Mouse (Mus musculus): Measurements from ENCODE around the gene Ube2v1. TPM values are rescaled to one million over a fixed set of nuclear protein-coding genes. Genes with fewer than 3 reads are reported as not detected.
A peak's percentile ranks its signal among the peaks of the same experiment; 100 is the strongest.

The Ube2v1 gene
- polyA plus RNA-seq, 1 experiment: 135 TPM

DNA sequence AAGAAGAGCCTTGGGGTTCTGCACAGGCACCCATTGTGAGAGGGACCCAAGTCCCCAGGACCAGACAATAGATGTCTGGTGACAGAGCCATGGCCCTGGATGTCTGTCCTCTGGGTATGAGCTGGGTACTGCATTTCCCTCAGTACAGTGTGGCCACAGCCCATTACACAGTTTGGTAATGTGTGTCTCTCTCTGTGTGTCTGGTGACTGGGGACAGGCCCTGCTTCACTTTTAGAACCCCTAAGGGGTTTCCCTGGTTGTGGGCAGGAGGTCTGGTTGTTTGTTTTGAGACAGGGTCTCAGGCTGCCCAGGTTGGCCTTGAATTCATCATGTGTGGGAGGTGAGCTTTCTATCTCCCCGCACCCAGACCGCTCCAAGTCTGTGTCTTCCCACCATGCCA is 46.6 kb downstream of the Ube2v1 start:
- H3K4me1 ChIP-seq (ENCODE audit: control insufficient read depth, insufficient read depth, low read length): peaks cover 20% of the 10 kb centered on the region
- TF ChIP-seq POLR2A (IDR thresholded peaks at IDR 0.05; ENCODE audit: borderline replicate concordance, extremely low read depth, low read depth, low read length): no peak
- no peak for TF ChIP-seq CTCF (IDR thresholded peaks at IDR 0.05; ENCODE audit: insufficient read depth, low read length)

DNA sequence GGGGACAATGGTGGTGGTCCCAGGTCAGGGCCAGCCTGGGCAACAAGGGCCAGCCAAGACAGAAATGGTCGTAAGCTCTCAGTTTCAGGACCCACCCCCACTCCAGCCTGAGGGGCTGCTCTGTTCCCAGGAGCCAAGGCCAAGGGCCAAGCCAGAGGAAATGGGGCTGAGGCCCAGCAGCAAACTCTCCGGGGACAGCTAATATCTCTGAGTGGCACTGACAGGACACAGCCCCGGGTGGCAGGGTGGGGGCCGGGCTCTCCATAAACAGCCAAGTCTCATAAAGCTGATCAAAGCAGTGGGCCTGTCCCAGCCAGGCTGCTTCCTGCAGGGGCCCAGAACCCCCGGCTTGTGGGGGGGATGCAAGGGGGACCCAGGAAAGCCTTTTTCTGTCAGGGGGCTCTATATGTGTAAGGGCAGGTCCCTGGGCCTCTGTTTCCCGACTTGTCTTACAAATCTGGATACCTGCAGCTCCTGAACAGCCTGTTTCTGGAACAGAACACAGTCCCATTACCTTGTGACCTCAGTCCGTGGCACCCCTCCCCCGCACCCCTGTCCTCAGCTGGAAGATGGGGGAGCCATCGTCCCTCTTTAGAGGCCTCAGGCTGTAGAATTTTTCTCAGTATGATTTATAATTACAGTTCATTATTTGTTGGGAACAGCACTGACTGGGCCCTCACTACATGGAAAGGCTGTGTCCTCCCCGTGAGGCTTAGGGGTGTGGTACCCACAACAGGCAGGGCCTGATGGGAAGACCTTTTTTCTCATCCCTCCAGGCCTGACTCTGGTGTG is 48.5 kb downstream of the Ube2v1 start:
- TF ChIP-seq POLR2A (IDR thresholded peaks at IDR 0.05; ENCODE audit: borderline replicate concordance, extremely low read depth, low read depth, low read length): no peak
- no peak for TF ChIP-seq CTCF (IDR thresholded peaks at IDR 0.05; ENCODE audit: insufficient read depth, low read length)
- no peak for DNase-seq
- WGBS: 38% methylated on average over 10 of the region's 10 CpGs
- H3K4me1 ChIP-seq (ENCODE audit: control insufficient read depth, insufficient read depth, low read length): peaks cover 18% of the 10 kb centered on the region
- H3K4me3 ChIP-seq (replicated peaks; ENCODE audit: extremely low read depth, low read depth, low read length): no peak overlapping the region

More for the DNA sequence above, 46.6 kb downstream of the Ube2v1 start:
- DNase-seq: no peak
- H3K4me3 ChIP-seq (replicated peaks; ENCODE audit: extremely low read depth, low read depth, low read length): no peak overlapping the region
- WGBS: 86% methylated on average over 2 of the region's 2 CpGs

DNA sequence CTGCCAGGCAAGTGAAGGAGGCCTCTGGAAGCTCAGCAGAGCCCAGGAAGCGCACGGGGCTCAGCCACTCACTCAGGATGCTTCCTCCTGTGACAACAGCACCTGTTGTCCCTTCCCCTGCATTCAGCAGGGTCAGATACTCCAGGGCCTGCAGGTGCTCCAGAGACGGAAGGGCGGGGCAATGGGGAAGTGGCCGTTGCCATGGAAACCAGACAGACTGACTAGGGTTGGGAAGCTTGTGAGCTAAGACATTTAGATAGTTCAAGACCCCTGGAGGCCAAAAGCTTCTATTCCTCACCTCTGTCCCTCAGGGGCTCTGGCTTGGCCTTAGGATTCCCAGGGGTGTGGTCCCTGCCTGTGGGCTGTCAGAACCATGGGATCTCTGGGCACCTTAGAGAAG is 53.4 kb downstream of the Ube2v1 start:
- TF ChIP-seq CTCF (IDR thresholded peaks at IDR 0.05; ENCODE audit: insufficient read depth, low read length) (no peak), POLR2A (IDR thresholded peaks at IDR 0.05; ENCODE audit: borderline replicate concordance, extremely low read depth, low read depth, low read length) (no peak)
- no peak for DNase-seq
- WGBS: 45% methylated on average over 5 of the region's 5 CpGs
- Histone ChIP-seq H3K4me3 (replicated peaks; ENCODE audit: extremely low read depth, low read depth, low read length) (no peak overlapping the region), H3K4me1 (ENCODE audit: control insufficient read depth, insufficient read depth, low read length) (no peaks in the 10 kb centered on the region; the same call in 1 of the 2 replicates)

DNA sequence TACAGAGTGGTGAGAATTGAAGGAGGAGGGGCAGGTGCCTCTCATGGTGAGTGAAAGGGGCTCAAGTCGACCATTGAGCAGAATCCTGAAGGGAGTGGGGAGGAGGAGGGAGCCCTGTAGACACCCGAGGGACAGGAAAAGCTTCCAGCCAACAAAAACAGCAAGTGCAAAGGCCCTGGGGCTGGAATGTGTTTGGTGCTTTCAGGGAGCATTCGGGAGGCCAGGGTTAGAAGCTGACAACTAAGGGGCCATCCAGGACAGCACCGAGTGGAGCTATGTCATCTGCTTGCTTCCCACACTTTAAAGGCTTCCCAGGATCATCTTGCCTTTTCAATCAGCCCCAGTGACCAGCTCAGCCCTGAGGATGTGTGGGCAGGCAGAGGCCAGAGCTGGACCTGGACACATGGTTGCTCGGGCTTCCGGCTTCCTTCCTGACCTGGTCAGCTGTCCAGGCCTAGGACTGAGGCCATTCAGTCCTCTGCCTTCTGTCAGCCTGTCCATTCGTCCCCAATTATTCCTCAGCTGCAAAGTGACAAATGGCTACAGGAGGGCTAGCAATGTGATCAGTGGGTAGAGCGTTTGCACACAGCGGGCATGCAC is 54.6 kb downstream of the Ube2v1 start:
- WGBS: 63% methylated on average over 9 of the region's 9 CpGs
- H3K4me1 ChIP-seq (ENCODE audit: control insufficient read depth, insufficient read depth, low read length): no peaks in the 10 kb centered on the region

DNA sequence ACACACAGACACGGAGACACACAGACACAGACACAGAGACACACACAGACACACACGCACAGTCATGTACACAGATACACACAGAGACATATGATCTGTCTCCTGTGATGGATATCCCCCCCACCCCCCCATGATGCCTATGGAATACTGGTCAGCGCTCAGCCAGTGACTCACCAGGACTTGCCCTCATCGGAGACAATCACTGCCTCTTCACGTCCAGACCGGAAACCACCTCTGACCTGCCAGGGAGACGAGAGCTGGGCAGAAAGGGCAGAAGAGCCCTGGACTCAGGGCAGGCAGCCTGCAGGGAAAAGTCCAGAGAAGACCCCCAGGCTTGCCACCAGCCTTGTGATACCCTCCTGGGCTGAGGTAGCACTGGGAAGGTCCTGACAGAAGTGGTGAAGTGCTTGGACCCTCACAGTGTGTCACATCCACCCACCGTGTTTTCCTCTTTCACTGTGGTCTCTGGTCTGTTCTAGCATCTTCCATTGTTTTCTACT is 55.7 kb downstream of the Ube2v1 start:
- WGBS: 71% methylated on average over 8 of the region's 8 CpGs
- no peak for DNase-seq
- no peaks in the 10 kb centered on the region for H3K4me1 ChIP-seq (ENCODE audit: control insufficient read depth, insufficient read depth, low read length)
- H3K4me3 ChIP-seq (replicated peaks; ENCODE audit: extremely low read depth, low read depth, low read length): no peak overlapping the region
- no peak for TF ChIP-seq CTCF (IDR thresholded peaks at IDR 0.05; ENCODE audit: insufficient read depth, low read length)
- TF ChIP-seq POLR2A (IDR thresholded peaks at IDR 0.05; ENCODE audit: borderline replicate concordance, extremely low read depth, low read depth, low read length): no peak

More for the DNA sequence above, 54.6 kb downstream of the Ube2v1 start:
- TF ChIP-seq CTCF (IDR thresholded peaks at IDR 0.05; ENCODE audit: insufficient read depth, low read length) (no peak), POLR2A (IDR thresholded peaks at IDR 0.05; ENCODE audit: borderline replicate concordance, extremely low read depth, low read depth, low read length) (no peak)
- no peak overlapping the region for H3K4me3 ChIP-seq (replicated peaks; ENCODE audit: extremely low read depth, low read depth, low read length)
- DNase-seq: no peak

DNA sequence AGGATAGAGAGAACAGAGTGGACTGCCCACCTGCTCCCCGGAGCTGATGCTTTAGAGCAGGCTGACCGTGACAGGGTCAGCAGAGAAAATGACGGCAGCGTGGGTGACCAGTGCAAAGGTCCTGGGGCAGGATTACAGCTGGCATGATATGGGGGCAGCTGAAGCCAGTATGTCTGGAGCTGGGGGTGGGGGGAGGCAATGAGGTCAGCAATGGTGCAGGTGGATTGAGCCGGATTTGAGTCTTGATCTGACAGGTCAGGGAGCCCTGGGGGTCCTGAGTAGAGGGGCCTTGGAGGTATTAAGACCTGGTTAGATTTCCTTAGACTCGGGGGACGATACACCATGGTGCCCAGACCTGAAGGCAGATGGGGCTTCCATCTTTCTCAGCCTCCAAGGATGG is 56.3 kb downstream of the Ube2v1 start:
- H3K4me1 ChIP-seq (ENCODE audit: control insufficient read depth, insufficient read depth, low read length): peaks cover under 1% of the 10 kb centered on the region; the same call in 1 of the 2 replicates
- 88% methylated on average over 7 of the region's 7 CpGs for WGBS
- TF ChIP-seq CTCF (IDR thresholded peaks at IDR 0.05; ENCODE audit: insufficient read depth, low read length): no peak
- no peak for TF ChIP-seq POLR2A (IDR thresholded peaks at IDR 0.05; ENCODE audit: borderline replicate concordance, extremely low read depth, low read depth, low read length)
- no peak for DNase-seq
- H3K4me3 ChIP-seq (replicated peaks; ENCODE audit: extremely low read depth, low read depth, low read length): no peak overlapping the region

DNA sequence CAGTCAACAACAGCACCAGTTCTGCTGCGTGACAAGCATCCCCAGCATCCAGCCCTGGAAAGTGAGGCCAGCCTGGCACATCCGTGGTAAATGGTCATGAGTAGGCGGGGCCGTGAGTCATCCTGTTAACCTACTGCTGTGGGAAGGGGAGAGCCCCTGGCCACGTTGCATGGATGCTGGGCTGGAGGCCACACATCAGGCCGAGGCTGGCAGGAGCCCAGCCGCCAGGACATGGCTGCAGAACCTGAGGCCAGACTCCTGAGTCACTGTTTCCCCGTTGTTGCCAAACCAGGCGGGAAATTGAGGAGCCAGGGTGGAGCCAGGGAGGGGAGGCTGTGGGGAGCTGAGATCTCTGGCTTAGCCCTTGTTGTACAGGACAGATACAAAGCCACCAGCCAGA is 57.1 kb downstream of the Ube2v1 start:
- TF ChIP-seq POLR2A (IDR thresholded peaks at IDR 0.05; ENCODE audit: borderline replicate concordance, extremely low read depth, low read depth, low read length) (no peak), CTCF (IDR thresholded peaks at IDR 0.05; ENCODE audit: insufficient read depth, low read length) (no peak)
- DNase-seq: peak; percentile 29
- WGBS: 51% methylated on average over 9 of the region's 9 CpGs
- Histone ChIP-seq H3K4me1 (ENCODE audit: control insufficient read depth, insufficient read depth, low read length) (peaks cover 6% of the 10 kb centered on the region; the same call in 1 of the 2 replicates), H3K4me3 (replicated peaks; ENCODE audit: extremely low read depth, low read depth, low read length) (no peak overlapping the region)

DNA sequence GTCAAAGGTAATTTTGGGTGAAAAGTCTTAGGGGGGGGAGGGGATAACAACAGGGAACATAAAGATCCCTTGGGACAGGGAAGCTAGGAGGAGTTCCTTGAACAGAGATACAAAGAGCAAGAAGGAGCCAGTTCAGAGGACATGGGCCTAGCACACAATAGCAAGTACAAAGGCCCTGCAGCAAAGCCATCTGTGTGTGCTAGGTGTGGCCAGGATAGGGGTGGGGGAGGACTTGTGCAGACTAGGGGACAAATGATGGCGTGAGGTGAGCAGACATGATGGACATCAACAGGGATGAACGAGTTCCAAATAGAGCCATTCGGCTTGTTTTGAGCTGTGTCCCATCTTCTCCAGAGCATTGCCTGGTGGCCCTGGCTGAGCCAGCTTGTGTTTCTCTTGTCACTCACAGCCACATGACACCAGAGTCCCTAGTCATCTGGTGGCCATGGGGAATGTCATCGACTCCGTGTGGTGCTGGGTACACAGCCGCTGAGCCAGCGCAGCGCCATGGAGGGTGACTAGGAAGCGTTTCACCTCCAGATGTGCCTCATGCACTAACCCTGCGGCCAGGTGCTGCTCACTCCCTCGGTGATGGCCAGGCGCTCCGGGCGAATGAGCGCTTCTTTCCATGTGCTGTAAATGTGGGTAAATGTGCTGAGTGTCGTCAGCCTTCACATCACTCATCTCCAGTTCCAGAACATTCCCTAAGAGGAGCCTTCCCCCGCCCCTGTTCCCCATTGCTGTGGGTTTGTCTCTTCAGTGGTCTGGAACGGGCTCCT is 60.3 kb downstream of the Ube2v1 start:
- Histone ChIP-seq H3K4me1 (ENCODE audit: control insufficient read depth, insufficient read depth, low read length) (peaks cover 6% of the 10 kb centered on the region; the same call in 1 of the 2 replicates), H3K4me3 (replicated peaks; ENCODE audit: extremely low read depth, low read depth, low read length) (no peak overlapping the region)
- DNase-seq: no peak
- 81% methylated on average over 18 of the region's 18 CpGs for WGBS
- no peak for TF ChIP-seq CTCF (IDR thresholded peaks at IDR 0.05; ENCODE audit: insufficient read depth, low read length)

DNA sequence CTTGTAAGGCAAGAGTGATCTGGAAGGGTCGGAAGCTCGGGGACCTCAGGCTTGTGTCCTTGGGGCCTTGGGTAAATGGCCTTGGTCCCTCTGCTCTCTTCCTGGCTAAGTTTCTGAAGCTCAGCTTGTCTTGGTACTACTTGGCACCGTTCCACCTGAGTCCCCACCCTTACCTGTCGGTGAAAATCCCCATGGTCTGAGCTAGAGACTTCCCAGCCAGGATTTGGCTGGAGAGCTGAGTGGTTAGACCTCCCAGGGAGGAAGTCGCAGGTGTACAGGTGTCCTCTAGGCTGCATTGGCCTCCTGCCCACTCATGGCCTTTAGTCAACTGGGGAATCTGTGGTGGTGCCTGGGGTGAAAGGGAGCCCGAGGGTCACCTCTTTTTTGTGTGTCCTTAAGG is 61.1 kb downstream of the Ube2v1 start:
- no peak overlapping the region for H3K4me3 ChIP-seq (replicated peaks; ENCODE audit: extremely low read depth, low read depth, low read length)
- WGBS: 66% methylated on average over 6 of the region's 6 CpGs
- TF ChIP-seq POLR2A (IDR thresholded peaks at IDR 0.05; ENCODE audit: borderline replicate concordance, extremely low read depth, low read depth, low read length) (no peak), CTCF (IDR thresholded peaks at IDR 0.05; ENCODE audit: insufficient read depth, low read length) (no peak)
- peaks cover 6% of the 10 kb centered on the region; the same call in 1 of the 2 replicates for H3K4me1 ChIP-seq (ENCODE audit: control insufficient read depth, insufficient read depth, low read length)
- DNase-seq: no peak

Data from lung, adult 2 months (tissue).